Mouse (Mus musculus) G1E (cell line): ENCODE results near the gene Insm1.

Source experiments
- CTCF ChIP-seq: IDR thresholded peaks from 2 replicates; pipeline ENCODE4 v1.5.1; 2012; ENCODE audit warnings: low read depth, low read length, inconsistent platforms, mixed read lengths
- GATA1 ChIP-seq: IDR thresholded peaks from 2 replicates; pipeline ENCODE4 v1.6.1; 2012; ENCODE audit warnings: borderline replicate concordance, low read length, inconsistent platforms, mixed read lengths
- POLR2AphosphoS5 ChIP-seq: IDR thresholded peaks from 2 replicates; pipeline ENCODE4 v1.6.1; 2012; ENCODE audit warnings: low read depth, low read length, inconsistent platforms; ENCODE audit not compliant: insufficient replicate concordance
- TAL1 ChIP-seq: conservative IDR thresholded peaks from 2 replicates; pipeline ENCODE4 v1.6.1; 2012; ENCODE audit warnings: low read depth, low read length, inconsistent platforms, mixed read lengths

DNA sequence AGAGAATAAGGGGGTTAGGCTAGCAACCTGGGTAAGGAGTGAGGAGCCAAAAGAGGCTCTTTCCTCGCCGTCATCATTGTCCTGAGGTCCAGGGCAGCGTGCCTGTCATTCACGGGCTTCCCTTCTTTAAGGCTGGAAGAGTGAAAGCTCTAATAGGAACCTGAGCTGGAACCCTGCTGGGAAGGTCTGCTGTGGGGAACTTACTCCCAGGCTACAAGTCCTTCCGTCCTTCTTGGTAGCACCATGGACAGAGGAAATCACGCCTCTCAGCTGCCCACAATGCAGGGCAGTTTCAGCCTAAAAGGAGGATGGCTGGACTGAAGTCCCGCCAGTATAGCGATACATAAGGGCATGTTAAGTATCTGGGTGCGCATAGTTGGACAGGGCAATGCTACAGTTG, 4.8 kb downstream of the Insm1 start:
- TF ChIP-seq CTCF (no peak), GATA1 (no peak), TAL1 (no peak), POLR2AphosphoS5 (no peak)
